Mouse (Mus musculus): Measurements from ENCODE around the gene Tanc2. TPM values are rescaled to one million over a fixed set of nuclear protein-coding genes. Genes with fewer than 3 reads are reported as not detected.

The Tanc2 gene
- polyA plus RNA-seq (2014; fragmentation: Nextera tagmentation; extraction: Ambion mirVana): 24.1 and 26.2 TPM in 2 replicates

GRCm38 (mm10) chr11:105589877-105590641, at the start of gene Tanc2:
TSS of gene Tanc2 (plus strand) at chr11:105589986.
- Histone ChIP-seq H3K27me3 (ENCODE audit: control insufficient read depth, insufficient read depth, low read length) (no peaks in the 10 kb centered on the region), H3K4me2 (ENCODE audit: low read length) (peak within 1 kb of the TSS; percentile 73), H3K4me1 (ENCODE audit: control insufficient read depth in 2 of 2, insufficient read depth in 2 of 2, low read length in 2 of 2) (peaks cover 0 to 20% of the 10 kb centered on the region in 2 experiments; a peak in 3 of 4 replicates), H3K27ac (replicated peaks in 1 of 2; ENCODE audit: control insufficient read depth in 1 of 2, insufficient read depth in 1 of 2, low read depth in 2 of 2, low read length in 2 of 2) (peak within 1 kb of the TSS; percentile 94 to 96), H3K36me3 (ENCODE audit: control insufficient read depth, insufficient read depth, low read length) (no peaks in the 10 kb centered on the region), H3K4me3 (ENCODE audit: control insufficient read depth in 1 of 2, insufficient read depth in 1 of 2, low read depth in 1 of 2, low read length in 2 of 2) (peak within 1 kb of the TSS; percentile 91 to 98), H3K9me3 (ENCODE audit: control insufficient read depth, low read length) (peaks cover 4% of the 10 kb centered on the region; the same call in 1 of the 2 replicates), H3K9ac (ENCODE audit: low read length) (peak within 1 kb of the TSS; percentile 94)
- 0% methylated on average over 71 of the region's 87 CpGs for WGBS
- peak; percentile 85 for ATAC-seq (ENCODE audit: insufficient number of reproducible peaks, insufficient read depth, low FRiP score, low read depth)

- Histone ChIP-seq H3K9ac (ENCODE audit: low read length) (no peak overlapping the region), H3K4me3 (ENCODE audit: control insufficient read depth in 1 of 2, insufficient read depth in 1 of 2, low read depth in 1 of 2, low read length in 2 of 2) (no peak overlapping the region), H3K4me1 (ENCODE audit: control insufficient read depth in 2 of 2, insufficient read depth in 2 of 2, low read length in 2 of 2) (peaks cover 4 to 15% of the 10 kb centered on the region in 2 experiments; a peak in 3 of 4 replicates), H3K27me3 (ENCODE audit: control insufficient read depth, insufficient read depth, low read length) (no peaks in the 10 kb centered on the region), H3K36me3 (ENCODE audit: control insufficient read depth, insufficient read depth, low read length) (no peaks in the 10 kb centered on the region), H3K27ac (replicated peaks in 1 of 2; ENCODE audit: control insufficient read depth in 1 of 2, insufficient read depth in 1 of 2, low read depth in 2 of 2, low read length in 2 of 2) (no peak overlapping the region), H3K9me3 (ENCODE audit: control insufficient read depth, low read length) (no peaks in the 10 kb centered on the region), H3K4me2 (ENCODE audit: low read length) (no peak overlapping the region)
- no peak for ATAC-seq (ENCODE audit: insufficient number of reproducible peaks, insufficient read depth, low FRiP score, low read depth)
- WGBS: 82% methylated on average over 8 of the region's 8 CpGs
Observed at GRCm38 (mm10) chr11:105540781-105541180, 49.0 kb upstream of the Tanc2 start.

GRCm38 (mm10) chr11:105541366-105541765, 48.4 kb upstream of the Tanc2 start:
- Histone ChIP-seq H3K9ac (ENCODE audit: low read length) (no peak overlapping the region), H3K27ac (replicated peaks in 1 of 2; ENCODE audit: control insufficient read depth in 1 of 2, insufficient read depth in 1 of 2, low read depth in 2 of 2, low read length in 2 of 2) (no peak overlapping the region), H3K27me3 (ENCODE audit: control insufficient read depth, insufficient read depth, low read length) (no peaks in the 10 kb centered on the region), H3K36me3 (ENCODE audit: control insufficient read depth, insufficient read depth, low read length) (no peaks in the 10 kb centered on the region), H3K4me1 (ENCODE audit: control insufficient read depth in 2 of 2, insufficient read depth in 2 of 2, low read length in 2 of 2) (peaks cover 6 to 18% of the 10 kb centered on the region in 2 experiments), H3K4me3 (ENCODE audit: control insufficient read depth in 1 of 2, insufficient read depth in 1 of 2, low read depth in 1 of 2, low read length in 2 of 2) (no peak overlapping the region), H3K4me2 (ENCODE audit: low read length) (no peak overlapping the region), H3K9me3 (ENCODE audit: control insufficient read depth, low read length) (no peaks in the 10 kb centered on the region)
- ATAC-seq (ENCODE audit: insufficient number of reproducible peaks, insufficient read depth, low FRiP score, low read depth): no peak
- 56% methylated on average over 4 of the region's 4 CpGs for WGBS

- 0 out of 2 replicates have a peak, but pooled peaks have one; percentile 54 for ATAC-seq (ENCODE audit: insufficient number of reproducible peaks, insufficient read depth, low FRiP score, low read depth)
- 0 out of 4 replicates have a peak overlapping the region, but pooled peaks of 1 of the 2 experiments have one; percentile 14 for H3K27ac ChIP-seq (replicated peaks in 1 of 2; ENCODE audit: control insufficient read depth in 1 of 2, insufficient read depth in 1 of 2, low read depth in 2 of 2, low read length in 2 of 2)
- 35% methylated on average over 1 of the region's 1 CpGs for WGBS
Observed at GRCm38 (mm10) chr11:105542129-105542528, 47.7 kb upstream of the Tanc2 start.

GRCm38 (mm10) chr11:105545801-105546200, 44.0 kb upstream of the Tanc2 start:
- no peaks in the 10 kb centered on the region for H3K36me3 ChIP-seq (ENCODE audit: control insufficient read depth, insufficient read depth, low read length)
- peaks cover 6 to 30% of the 10 kb centered on the region in 2 experiments for H3K4me1 ChIP-seq (ENCODE audit: control insufficient read depth in 2 of 2, insufficient read depth in 2 of 2, low read length in 2 of 2)
- no peak overlapping the region for H3K27ac ChIP-seq (replicated peaks in 1 of 2; ENCODE audit: control insufficient read depth in 1 of 2, insufficient read depth in 1 of 2, low read depth in 2 of 2, low read length in 2 of 2)
- no peaks in the 10 kb centered on the region for H3K27me3 ChIP-seq (ENCODE audit: control insufficient read depth, insufficient read depth, low read length)
- no peak overlapping the region for H3K4me3 ChIP-seq (ENCODE audit: control insufficient read depth in 1 of 2, insufficient read depth in 1 of 2, low read depth in 1 of 2, low read length in 2 of 2)
- 0 out of 2 replicates have a peak overlapping the region, but pooled peaks have one; percentile 30 for H3K9ac ChIP-seq (ENCODE audit: low read length)
- no peak overlapping the region for H3K4me2 ChIP-seq (ENCODE audit: low read length)
- H3K9me3 ChIP-seq (ENCODE audit: control insufficient read depth, low read length): no peaks in the 10 kb centered on the region
- ATAC-seq (ENCODE audit: insufficient number of reproducible peaks, insufficient read depth, low FRiP score, low read depth): no peak
- WGBS: 22% methylated on average over 8 of the region's 8 CpGs

More at GRCm38 (mm10) chr11:105542129-105542528, 47.7 kb upstream of the Tanc2 start:
- no peak overlapping the region for H3K4me3 ChIP-seq (ENCODE audit: control insufficient read depth in 1 of 2, insufficient read depth in 1 of 2, low read depth in 1 of 2, low read length in 2 of 2)
- peaks cover 6 to 18% of the 10 kb centered on the region in 2 experiments for H3K4me1 ChIP-seq (ENCODE audit: control insufficient read depth in 2 of 2, insufficient read depth in 2 of 2, low read length in 2 of 2)
- H3K9me3 ChIP-seq (ENCODE audit: control insufficient read depth, low read length): no peaks in the 10 kb centered on the region
- no peak overlapping the region for H3K9ac ChIP-seq (ENCODE audit: low read length)
- no peak overlapping the region for H3K4me2 ChIP-seq (ENCODE audit: low read length)
- H3K36me3 ChIP-seq (ENCODE audit: control insufficient read depth, insufficient read depth, low read length): no peaks in the 10 kb centered on the region
- no peaks in the 10 kb centered on the region for H3K27me3 ChIP-seq (ENCODE audit: control insufficient read depth, insufficient read depth, low read length)

- 67% methylated on average over 6 of the region's 6 CpGs for WGBS
- Histone ChIP-seq H3K36me3 (ENCODE audit: control insufficient read depth, insufficient read depth, low read length) (no peaks in the 10 kb centered on the region), H3K4me3 (ENCODE audit: control insufficient read depth in 1 of 2, insufficient read depth in 1 of 2, low read depth in 1 of 2, low read length in 2 of 2) (no peak overlapping the region), H3K9me3 (ENCODE audit: control insufficient read depth, low read length) (no peaks in the 10 kb centered on the region), H3K27me3 (ENCODE audit: control insufficient read depth, insufficient read depth, low read length) (no peaks in the 10 kb centered on the region), H3K27ac (replicated peaks in 1 of 2; ENCODE audit: control insufficient read depth in 1 of 2, insufficient read depth in 1 of 2, low read depth in 2 of 2, low read length in 2 of 2) (no peak overlapping the region), H3K4me1 (ENCODE audit: control insufficient read depth in 2 of 2, insufficient read depth in 2 of 2, low read length in 2 of 2) (peaks cover 6 to 28% of the 10 kb centered on the region in 2 experiments), H3K9ac (ENCODE audit: low read length) (no peak overlapping the region), H3K4me2 (ENCODE audit: low read length) (no peak overlapping the region)
- ATAC-seq (ENCODE audit: insufficient number of reproducible peaks, insufficient read depth, low FRiP score, low read depth): no peak
Observed at GRCm38 (mm10) chr11:105546393-105546792, 43.4 kb upstream of the Tanc2 start.

GRCm38 (mm10) chr11:105548383-105548782, 41.4 kb upstream of the Tanc2 start:
- H3K36me3 ChIP-seq (ENCODE audit: control insufficient read depth, insufficient read depth, low read length): no peaks in the 10 kb centered on the region
- no peak overlapping the region for H3K4me2 ChIP-seq (ENCODE audit: low read length)
- H3K9me3 ChIP-seq (ENCODE audit: control insufficient read depth, low read length): no peaks in the 10 kb centered on the region
- peaks cover 6 to 20% of the 10 kb centered on the region in 2 experiments for H3K4me1 ChIP-seq (ENCODE audit: control insufficient read depth in 2 of 2, insufficient read depth in 2 of 2, low read length in 2 of 2)
- H3K27me3 ChIP-seq (ENCODE audit: control insufficient read depth, insufficient read depth, low read length): no peaks in the 10 kb centered on the region
- no peak for ATAC-seq (ENCODE audit: insufficient number of reproducible peaks, insufficient read depth, low FRiP score, low read depth)
- no peak overlapping the region for H3K4me3 ChIP-seq (ENCODE audit: control insufficient read depth in 1 of 2, insufficient read depth in 1 of 2, low read depth in 1 of 2, low read length in 2 of 2)
- WGBS: 79% methylated on average over 6 of the region's 6 CpGs
- no peak overlapping the region for H3K27ac ChIP-seq (replicated peaks in 1 of 2; ENCODE audit: control insufficient read depth in 1 of 2, insufficient read depth in 1 of 2, low read depth in 2 of 2, low read length in 2 of 2)
- no peak overlapping the region for H3K9ac ChIP-seq (ENCODE audit: low read length)

All from heart, embryonic 14.5 days (tissue).